Mouse (Mus musculus) liver, postnatal 0 days (tissue): ENCODE results near the gene Snai3.

Experiments
- CTCF ChIP-seq: sonication (generic); IDR thresholded peaks from 2 replicates; pipeline ENCODE4 v1.5.1; 2016; ENCODE audit warnings: antibody characterized with exemption, low read depth
- EP300 ChIP-seq: IDR thresholded peaks from 2 replicates; pipeline ENCODE4 v1.6.1; 2016; ENCODE audit warnings: antibody characterized with exemption, low read depth, mild to moderate bottlenecking

- TF ChIP-seq CTCF (no peak), EP300 (no peak)
Measured at GRCm38 (mm10) chr8:122419881-122420555, 40.5 kb downstream of the Snai3 start.
